Mouse (Mus musculus) forebrain, embryonic 15.5 days (tissue): Measurements from ENCODE around the gene Lbh. TPM values are rescaled to one million over a fixed set of nuclear protein-coding genes. Genes with fewer than 3 reads are reported as not detected.

Experiments used
- ATAC-seq: fragments of 200-750 bp; cut with Nextera tagmentation; replicated peaks from 2 replicates; pipeline ENCODE4 v1.8.0; 2017; ENCODE audit warnings: mild to moderate bottlenecking, moderate TSS enrichment, moderate library complexity
- H3K27ac ChIP-seq: fragments of 300-500 bp; sonication (generic); replicated peaks from 2 replicates; pipeline ENCODE4 v1.5.1; 2015; ENCODE audit warnings: mild to moderate bottlenecking, inconsistent platforms
- H3K27me3 ChIP-seq: fragments of 300-500 bp; sonication (generic); 2 replicates; pipeline ENCODE4 v1.6.1; 2015; ENCODE audit warnings: inconsistent platforms
- H3K36me3 ChIP-seq: fragments of 300-500 bp; sonication (generic); 2 replicates; pipeline ENCODE4 v1.6.1; 2015; ENCODE audit warnings: mild to moderate bottlenecking, inconsistent platforms
- H3K4me1 ChIP-seq: fragments of 300-500 bp; sonication (generic); 2 replicates; pipeline ENCODE4 v1.6.1; 2015; ENCODE audit warnings: inconsistent platforms
- H3K4me2 ChIP-seq: fragments of 300-500 bp; sonication (generic); replicated peaks from 2 replicates; pipeline ENCODE4 v1.6.1; 2015; ENCODE audit warnings: mild to moderate bottlenecking, inconsistent platforms
- H3K4me3 ChIP-seq: fragments of 300-500 bp; sonication (generic); 2 replicates; pipeline ENCODE4 v1.5.1; 2015; ENCODE audit warnings: mild to moderate bottlenecking, inconsistent platforms
- H3K9ac ChIP-seq: fragments of 300-500 bp; sonication (generic); replicated peaks from 2 replicates; pipeline ENCODE4 v1.6.1; 2015; ENCODE audit warnings: mild to moderate bottlenecking, inconsistent platforms
- H3K9me3 ChIP-seq: fragments of 300-500 bp; sonication (generic); 2 replicates; pipeline ENCODE4 v1.6.1; 2016; ENCODE audit warnings: inconsistent platforms
- WGBS: fragments of 180-500 bp; shearing (Covaris S2); methylation state at CpG from one replicate; pipeline ENCODE4 v1.1.7; 2015; ENCODE audit warnings: mixed read lengths; 5-methylcytosine and 5-hydroxymethylcytosine counted together
- polyA plus RNA-seq: library from polyadenylated mRNA; unstranded; fragments of >200 nt; fragmentation: Nextera tagmentation; extraction: Ambion mirVana; gene quantifications from 2 replicates; pipeline ENCODE4 v1.2.1, GENCODE M21; 2015

The Lbh gene
- polyA plus RNA-seq, 1 experiment from 2014 or later, result 4.5 TPM

DNA sequence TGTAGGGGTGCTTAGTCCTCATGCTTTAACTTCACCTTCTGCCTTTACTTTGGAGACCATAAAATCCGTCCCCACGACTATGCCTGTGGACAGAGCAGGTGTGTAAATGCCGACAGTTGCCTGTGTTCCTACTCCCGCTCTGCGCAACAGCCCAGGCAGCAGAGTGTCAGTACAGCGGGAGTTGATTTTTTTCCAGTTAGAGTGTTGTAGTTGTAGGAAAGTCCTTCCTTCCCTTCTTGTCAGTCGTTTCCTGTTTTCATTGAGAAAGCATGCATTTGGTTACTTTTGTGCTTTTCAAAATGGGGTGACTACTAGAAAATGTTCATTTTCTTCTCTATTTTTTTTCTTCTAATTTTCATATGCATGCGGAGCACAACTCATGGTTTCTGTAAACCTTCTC is 8.9 kb downstream of the Lbh start:
- Histone ChIP-seq H3K9me3 (peaks cover under 1% of the 10 kb centered on the region; the same call in 1 of the 2 replicates), H3K4me1 (peaks cover 53% of the 10 kb centered on the region), H3K9ac (no peak overlapping the region), H3K4me3 (no peak overlapping the region), H3K27ac (peak overlapping the region; percentile 78; the same call in 1 of the 2 replicates), H3K27me3 (no peaks in the 10 kb centered on the region), H3K4me2 (no peak overlapping the region), H3K36me3 (peaks cover 25% of the 10 kb centered on the region)
- no peak for ATAC-seq
- WGBS, result 88% methylated on average over 8 of the region's 8 CpGs

DNA sequence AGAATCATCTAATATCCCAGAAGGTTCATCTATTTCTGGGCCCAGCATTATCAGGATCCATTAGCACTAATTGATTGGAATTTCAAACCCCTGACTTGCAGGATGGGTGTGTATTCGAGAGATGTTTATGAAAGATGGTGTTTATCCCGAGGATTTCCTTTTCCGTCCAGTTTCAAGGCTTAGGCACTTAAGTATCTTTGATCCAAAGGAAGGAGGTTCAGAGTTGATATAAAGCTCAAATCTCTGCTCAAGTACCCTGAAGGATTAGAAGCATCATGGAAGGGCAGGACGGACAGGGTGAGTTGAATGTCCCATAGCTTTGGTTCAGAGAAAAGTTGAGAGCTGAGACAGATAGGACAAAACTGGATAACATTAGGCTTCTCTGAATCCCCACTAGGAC is 15.0 kb downstream of the Lbh start:
- no peaks in the 10 kb centered on the region for H3K27me3 ChIP-seq
- no peak overlapping the region for H3K9ac ChIP-seq
- no peak overlapping the region for H3K4me2 ChIP-seq
- peaks cover 20% of the 10 kb centered on the region; the same call in 1 of the 2 replicates for H3K36me3 ChIP-seq
- H3K4me1 ChIP-seq, result 0 out of 2 replicates have a peak, but pooled peaks cover 3% of the 10 kb centered on the region
- ATAC-seq, result no peak
- no peak overlapping the region for H3K4me3 ChIP-seq
- peaks cover 6% of the 10 kb centered on the region for H3K9me3 ChIP-seq
- WGBS, result 94% methylated on average over 4 of the region's 4 CpGs
- no peak overlapping the region for H3K27ac ChIP-seq

DNA sequence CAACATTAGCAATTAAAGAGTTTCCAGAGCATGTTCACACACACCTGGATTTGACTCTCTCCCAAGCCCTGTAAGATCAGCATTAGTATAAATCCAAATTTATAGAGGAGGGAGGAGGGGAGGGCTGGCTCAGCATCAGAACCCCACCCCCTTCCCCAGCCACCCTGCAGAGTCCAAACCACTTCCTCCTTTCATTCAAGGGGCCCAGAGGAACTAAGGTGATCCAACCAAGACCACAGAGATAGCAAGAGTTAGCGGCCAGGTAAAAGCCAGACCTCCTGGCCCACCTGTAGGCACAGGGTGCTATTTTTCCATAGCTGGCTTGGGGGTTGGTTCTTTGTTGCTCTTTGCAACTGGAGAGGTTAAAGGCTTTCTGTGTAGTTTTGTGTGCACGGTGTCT is 16.0 kb downstream of the Lbh start:
- no peak overlapping the region for H3K4me2 ChIP-seq
- no peak overlapping the region for H3K4me3 ChIP-seq
- H3K27ac ChIP-seq, result no peak overlapping the region
- H3K9ac ChIP-seq, result no peak overlapping the region
- no peaks in the 10 kb centered on the region for H3K4me1 ChIP-seq
- peaks cover 18% of the 10 kb centered on the region; the same call in 1 of the 2 replicates for H3K36me3 ChIP-seq
- peaks cover 6% of the 10 kb centered on the region for H3K9me3 ChIP-seq
- 56% methylated on average over 2 of the region's 2 CpGs for WGBS
- H3K27me3 ChIP-seq, result no peaks in the 10 kb centered on the region
- ATAC-seq, result no peak

DNA sequence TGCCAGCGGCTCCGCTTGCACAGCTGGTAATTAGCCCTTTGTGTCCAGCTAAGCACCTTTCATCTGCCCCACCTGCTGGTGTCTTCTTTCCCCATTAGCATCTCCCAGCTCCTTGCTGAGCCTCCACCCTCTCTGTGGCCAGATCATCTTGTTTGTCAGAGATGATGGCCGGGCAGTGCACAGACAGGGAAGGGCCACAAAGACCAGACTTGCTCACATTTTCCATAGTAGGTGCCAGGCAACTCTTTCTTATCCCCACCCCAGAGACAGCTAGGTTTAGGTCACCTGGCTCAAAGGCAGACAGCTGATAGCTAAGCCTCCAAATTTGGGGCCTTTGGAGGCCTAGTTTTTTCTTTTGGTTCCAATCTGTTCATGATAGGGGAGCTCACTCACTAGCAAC is 16.5 kb downstream of the Lbh start:
- peaks cover 6% of the 10 kb centered on the region for H3K9me3 ChIP-seq
- WGBS, result 24% methylated on average over 3 of the region's 3 CpGs
- H3K4me1 ChIP-seq, result no peaks in the 10 kb centered on the region
- no peaks in the 10 kb centered on the region for H3K27me3 ChIP-seq
- H3K36me3 ChIP-seq, result peaks cover 21% of the 10 kb centered on the region; the same call in 1 of the 2 replicates
- H3K27ac ChIP-seq, result no peak overlapping the region
- ATAC-seq, result no peak
- no peak overlapping the region for H3K4me2 ChIP-seq
- H3K9ac ChIP-seq, result no peak overlapping the region
- no peak overlapping the region for H3K4me3 ChIP-seq

DNA sequence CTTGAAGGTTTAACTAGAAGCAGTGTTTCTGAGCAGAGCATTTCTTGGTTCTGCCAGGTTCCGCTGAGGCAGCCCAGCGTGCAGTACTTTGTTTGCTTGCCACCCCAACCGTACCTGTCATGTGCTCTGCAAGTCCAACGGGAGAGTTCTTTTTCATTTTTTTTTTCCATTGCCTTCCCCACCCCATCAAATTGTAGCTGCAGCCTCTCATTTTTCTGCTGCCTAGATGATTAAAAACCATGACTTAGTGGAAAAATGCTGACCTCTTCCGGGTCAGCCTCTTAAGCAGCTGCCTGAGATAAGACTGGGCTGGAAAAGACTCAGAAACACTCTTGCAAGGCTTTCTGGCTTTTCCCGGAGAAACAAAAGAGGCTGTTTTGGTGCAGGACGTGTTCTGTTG is 17.8 kb downstream of the Lbh start:
- H3K4me1 ChIP-seq, result no peaks in the 10 kb centered on the region
- no peak for ATAC-seq
- peaks cover 26% of the 10 kb centered on the region for H3K36me3 ChIP-seq
- no peaks in the 10 kb centered on the region for H3K27me3 ChIP-seq
- no peak overlapping the region for H3K27ac ChIP-seq
- H3K4me3 ChIP-seq, result no peak overlapping the region
- WGBS, result 67% methylated on average over 7 of the region's 7 CpGs
- H3K4me2 ChIP-seq, result no peak overlapping the region
- peaks cover 6% of the 10 kb centered on the region for H3K9me3 ChIP-seq
- H3K9ac ChIP-seq, result no peak overlapping the region

DNA sequence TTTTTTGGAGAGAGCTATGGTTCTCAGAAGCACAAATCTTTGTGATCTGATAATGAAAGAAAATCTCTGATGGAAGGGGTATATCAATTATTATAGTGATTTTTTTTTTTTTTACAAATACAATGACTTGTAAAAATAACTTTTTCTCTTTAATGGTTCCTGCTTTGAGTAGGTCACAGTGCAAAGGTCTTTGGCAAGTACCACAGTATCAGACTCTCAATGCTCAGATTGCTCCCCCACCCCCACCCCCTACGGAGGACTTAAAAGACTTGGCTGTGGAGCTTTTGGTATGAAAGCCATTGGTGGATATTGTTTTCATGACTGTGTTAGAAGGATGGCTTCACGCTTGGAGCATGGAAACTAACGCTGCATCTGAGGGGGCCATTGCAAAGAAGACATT is 18.2 kb downstream of the Lbh start:
- no peak overlapping the region for H3K9ac ChIP-seq
- peaks cover 31% of the 10 kb centered on the region for H3K36me3 ChIP-seq
- no peaks in the 10 kb centered on the region for H3K27me3 ChIP-seq
- H3K4me3 ChIP-seq, result no peak overlapping the region
- no peak overlapping the region for H3K4me2 ChIP-seq
- no peaks in the 10 kb centered on the region for H3K4me1 ChIP-seq
- WGBS, result 84% methylated on average over 3 of the region's 3 CpGs
- no peak overlapping the region for H3K27ac ChIP-seq
- H3K9me3 ChIP-seq, result peaks cover 6% of the 10 kb centered on the region
- ATAC-seq, result no peak

DNA sequence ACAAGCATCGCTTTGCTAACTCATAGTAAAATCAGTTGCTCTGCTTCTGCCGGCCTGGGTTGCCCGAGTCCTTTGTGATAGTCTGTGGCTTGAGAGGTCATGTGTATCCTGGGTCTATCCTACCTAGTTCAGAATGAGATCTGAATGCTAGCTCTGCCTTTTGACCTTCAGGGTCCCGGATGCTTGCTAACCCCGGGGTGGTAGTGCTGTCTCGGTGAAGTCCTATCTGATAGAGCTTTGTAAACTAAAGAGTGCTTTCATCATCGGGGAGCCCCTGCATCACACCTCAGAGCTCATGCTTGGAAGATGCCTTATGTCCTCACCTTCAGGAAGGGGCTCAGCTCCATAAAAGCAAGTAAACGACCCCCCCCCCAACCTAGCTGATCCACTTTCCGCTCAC is 19.1 kb downstream of the Lbh start:
- Histone ChIP-seq H3K4me2 (no peak overlapping the region), H3K4me3 (no peak overlapping the region), H3K9ac (no peak overlapping the region), H3K27me3 (no peaks in the 10 kb centered on the region), H3K4me1 (no peaks in the 10 kb centered on the region), H3K9me3 (peaks cover 3% of the 10 kb centered on the region), H3K36me3 (peaks cover 31% of the 10 kb centered on the region), H3K27ac (no peak overlapping the region)
- no peak for ATAC-seq
- 91% methylated on average over 9 of the region's 9 CpGs for WGBS

DNA sequence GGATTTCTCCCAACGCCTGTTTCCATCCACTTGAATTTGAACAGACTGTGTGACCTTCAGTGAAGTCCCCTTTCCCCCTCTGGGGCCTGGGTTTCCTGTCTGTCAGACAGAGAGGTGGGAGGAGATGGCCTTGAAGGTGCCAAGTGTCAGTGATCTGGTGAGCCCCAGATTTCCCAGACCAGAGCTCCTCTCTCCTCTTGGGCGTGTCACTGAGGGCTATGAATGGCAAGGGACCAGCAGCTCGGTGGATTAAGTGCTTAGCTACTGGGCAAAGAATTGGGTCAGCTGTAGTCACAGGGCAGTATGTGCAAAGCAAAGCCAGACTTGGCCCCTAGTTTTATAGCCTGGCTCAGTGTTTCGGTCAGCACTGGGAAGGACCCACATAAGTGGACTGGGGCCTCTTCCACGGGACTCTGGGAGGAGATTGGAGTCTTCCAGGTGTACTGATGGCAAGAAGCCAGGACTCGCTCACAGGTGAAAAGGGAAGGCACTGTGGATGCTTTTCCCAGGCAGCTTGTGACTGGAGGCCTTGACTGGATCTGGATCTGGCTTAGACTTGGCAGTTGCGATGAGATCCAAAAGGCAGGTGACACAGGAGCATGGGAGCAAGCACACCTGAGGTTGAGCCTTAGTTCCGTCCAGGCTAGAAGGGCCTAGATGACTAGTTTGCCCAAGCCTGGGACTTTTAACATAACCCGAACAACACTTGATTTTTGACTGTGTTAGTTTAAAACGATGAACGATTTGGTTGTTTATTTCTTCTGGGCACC is 20.1 kb downstream of the Lbh start:
- Histone ChIP-seq H3K4me1 (no peaks in the 10 kb centered on the region), H3K27me3 (no peaks in the 10 kb centered on the region), H3K27ac (no peak overlapping the region), H3K9me3 (no peaks in the 10 kb centered on the region), H3K9ac (no peak overlapping the region), H3K4me3 (no peak overlapping the region), H3K36me3 (peaks cover 31% of the 10 kb centered on the region), H3K4me2 (no peak overlapping the region)
- WGBS, result 82% methylated on average over 11 of the region's 11 CpGs
- ATAC-seq, result no peak

DNA sequence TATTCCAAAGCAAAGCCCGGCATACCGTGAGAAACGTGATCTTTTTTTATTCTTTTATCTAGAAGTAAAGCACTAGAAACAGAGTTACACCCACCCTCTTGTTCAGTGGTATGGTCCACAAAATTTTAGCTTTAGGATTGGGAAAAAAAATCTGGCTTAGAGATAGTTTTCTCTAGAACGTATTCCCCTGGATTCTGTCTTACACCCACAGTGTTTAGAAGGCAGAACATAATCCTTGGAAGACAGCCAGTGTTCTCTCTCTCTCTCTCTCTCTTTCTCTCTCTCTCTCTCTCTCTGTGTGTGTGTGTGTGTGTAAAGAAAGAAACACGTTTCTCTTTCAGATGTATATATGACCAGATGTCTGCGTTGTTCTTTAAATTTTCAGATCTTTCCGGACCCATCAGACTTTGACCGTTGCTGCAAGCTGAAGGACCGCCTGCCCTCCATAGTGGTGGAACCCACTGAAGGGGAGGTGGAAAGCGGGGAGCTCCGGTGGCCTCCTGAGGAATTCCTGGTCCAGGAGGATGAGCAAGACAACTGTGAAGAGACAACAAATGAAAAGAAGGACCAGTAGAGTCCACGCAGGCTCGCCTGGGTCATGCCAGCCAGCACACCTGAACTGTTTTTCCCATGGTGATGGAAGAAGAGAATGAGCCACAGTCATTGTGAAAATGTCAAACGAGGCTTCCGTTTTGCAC is 20.9 kb downstream of the Lbh start:
- 84% methylated on average over 15 of the region's 15 CpGs for WGBS
- Histone ChIP-seq H3K27ac (no peak overlapping the region), H3K4me1 (no peaks in the 10 kb centered on the region), H3K4me2 (no peak overlapping the region), H3K9me3 (no peaks in the 10 kb centered on the region), H3K27me3 (no peaks in the 10 kb centered on the region), H3K9ac (no peak overlapping the region), H3K4me3 (no peak overlapping the region), H3K36me3 (peaks cover 33% of the 10 kb centered on the region)
- no peak for ATAC-seq

DNA sequence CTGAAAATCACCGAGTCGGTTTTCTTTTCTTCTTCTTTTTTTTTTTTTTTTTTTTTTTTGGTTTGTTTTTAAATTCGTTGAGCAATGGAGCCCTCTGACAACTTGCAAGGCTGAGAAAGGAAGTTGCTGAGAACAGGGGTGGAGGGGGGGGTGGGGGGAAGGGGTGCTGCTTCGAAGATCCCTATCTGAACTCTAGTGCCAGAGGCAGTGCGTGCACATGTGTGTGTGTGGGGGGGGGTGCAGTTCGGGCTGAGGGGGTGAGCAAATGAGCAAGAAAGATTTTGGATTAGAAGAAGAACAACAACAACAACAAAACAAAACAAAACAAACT is 21.4 kb downstream of the Lbh start:
- Histone ChIP-seq H3K36me3 (peaks cover 33% of the 10 kb centered on the region), H3K4me3 (no peak overlapping the region), H3K9me3 (no peaks in the 10 kb centered on the region), H3K4me2 (no peak overlapping the region), H3K4me1 (no peaks in the 10 kb centered on the region), H3K27ac (no peak overlapping the region), H3K9ac (no peak overlapping the region), H3K27me3 (no peaks in the 10 kb centered on the region)
- no peak for ATAC-seq
- 87% methylated on average over 6 of the region's 6 CpGs for WGBS

DNA sequence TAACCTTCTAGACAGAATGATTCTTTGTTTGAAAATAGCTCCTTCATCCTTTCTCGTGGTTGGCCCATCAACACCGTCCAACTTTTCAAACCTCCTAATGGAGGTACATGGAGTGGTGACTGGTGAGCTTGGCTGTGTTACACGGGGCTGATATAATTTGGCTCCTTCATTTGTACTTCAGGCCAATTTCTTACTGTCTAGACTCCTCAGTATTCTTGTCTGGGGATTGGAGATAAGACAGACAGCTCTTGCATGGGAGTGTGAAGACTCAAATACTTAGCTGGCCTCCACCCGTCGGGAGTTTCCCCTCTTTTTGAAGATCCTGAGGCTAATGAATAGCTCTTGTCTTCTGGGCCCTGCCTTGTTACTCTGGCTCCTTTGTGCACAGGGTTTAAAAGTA is 26.3 kb downstream of the Lbh start:
- Histone ChIP-seq H3K4me3 (no peak overlapping the region), H3K27me3 (no peaks in the 10 kb centered on the region), H3K4me1 (no peaks in the 10 kb centered on the region), H3K4me2 (no peak overlapping the region), H3K9me3 (no peaks in the 10 kb centered on the region), H3K9ac (no peak overlapping the region), H3K27ac (no peak overlapping the region), H3K36me3 (peaks cover 25% of the 10 kb centered on the region)
- ATAC-seq, result no peak
- WGBS, result 87% methylated on average over 5 of the region's 5 CpGs

DNA sequence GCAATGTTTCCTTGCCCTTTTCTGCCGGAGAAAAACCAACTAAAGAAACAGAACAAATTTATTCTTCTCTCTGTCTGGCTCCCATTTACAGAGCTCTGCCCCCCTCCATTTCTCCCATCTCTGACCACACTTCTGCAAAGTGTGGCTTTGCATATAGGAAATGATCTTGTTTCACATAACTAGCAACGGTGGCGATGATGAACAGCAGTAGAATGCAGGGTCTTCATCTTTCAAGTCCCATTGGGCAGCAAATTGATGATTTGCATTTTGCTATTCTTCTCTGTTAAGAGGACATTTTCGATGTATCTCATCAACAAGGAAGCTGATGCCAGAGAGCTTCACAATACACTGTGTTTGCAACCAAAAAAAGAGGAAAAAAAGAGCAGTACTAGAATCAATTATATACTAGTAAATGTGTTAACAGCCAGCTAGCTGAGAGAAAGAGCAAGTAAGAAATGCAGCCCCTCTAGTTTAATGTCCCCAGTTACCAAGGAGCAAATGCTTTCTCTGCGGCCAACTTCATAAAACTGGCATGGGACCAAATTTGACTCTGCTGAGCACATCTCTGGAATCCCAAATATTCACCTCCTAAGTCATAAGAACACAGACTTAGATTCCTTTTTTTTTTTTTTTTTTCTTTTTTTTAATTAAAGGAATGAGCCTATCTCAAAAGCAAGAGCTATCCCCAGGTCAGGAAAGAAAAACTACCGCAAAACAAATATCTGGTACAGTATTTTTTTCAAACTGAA is 29.2 kb downstream of the Lbh start:
- H3K27me3 ChIP-seq, result no peaks in the 10 kb centered on the region
- H3K4me1 ChIP-seq, result no peaks in the 10 kb centered on the region
- no peak overlapping the region for H3K27ac ChIP-seq
- no peak overlapping the region for H3K4me3 ChIP-seq
- H3K9ac ChIP-seq, result no peak overlapping the region
- peaks cover 4% of the 10 kb centered on the region for H3K36me3 ChIP-seq
- no peaks in the 10 kb centered on the region for H3K9me3 ChIP-seq
- ATAC-seq, result no peak
- 77% methylated on average over 6 of the region's 6 CpGs for WGBS
- H3K4me2 ChIP-seq, result no peak overlapping the region
